In the genomic region with DNA sequence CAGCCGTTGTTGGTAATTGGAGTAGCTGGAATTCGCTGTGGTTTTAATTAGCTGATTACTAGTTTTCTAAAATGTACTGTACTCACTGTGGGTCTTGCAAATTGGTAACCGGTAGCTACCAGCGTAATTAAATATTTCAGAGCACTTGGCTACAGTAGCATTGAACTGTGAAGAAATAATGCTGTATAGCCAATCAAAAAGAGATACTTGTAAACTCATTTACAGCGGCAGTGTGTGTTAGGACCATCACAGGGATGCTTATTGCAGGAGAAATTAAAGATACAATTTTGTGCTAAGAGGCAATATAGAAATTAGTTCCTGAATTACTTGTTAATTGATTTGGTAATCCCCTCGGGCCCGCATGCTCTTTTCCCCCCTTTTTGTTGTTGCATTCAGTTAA, we compare ENCODE assay signal across 18 mouse cellular contexts.
"Had no signal": no experiment of that assay in that cellular context is flagged by ENCODE, and none has a peak within 500 bp of the region (broad histone marks: within the 10 kb centered on the region; RNA-seq: fewer than 3 reads in every experiment).

No protein-coding gene starts in this region.

- H3K4me3 ChIP-seq: midbrain, embryonic 10.5 days; midbrain, embryonic 12.5 days; myocyte; neural tube, embryonic 12.5 days had no signal

- H3K27me3 ChIP-seq: midbrain, embryonic 12.5 days; neural tube, embryonic 12.5 days had no signal

- H3K4me2 ChIP-seq: lung, embryonic 14.5 days; midbrain, embryonic 12.5 days; neural tube, embryonic 12.5 days had no signal

- H3K27ac ChIP-seq: midbrain, embryonic 10.5 days; midbrain, embryonic 12.5 days; neural tube, embryonic 12.5 days had no signal

- H3K9ac ChIP-seq: lung, embryonic 14.5 days; midbrain, embryonic 12.5 days; neural tube, embryonic 12.5 days had no signal

- ATAC-seq: midbrain, embryonic 16.5 days had no signal

- H3K9me3 ChIP-seq: midbrain, embryonic 10.5 days; midbrain, embryonic 12.5 days; neural tube, embryonic 12.5 days had no signal

- H3K4me1 ChIP-seq: midbrain, embryonic 10.5 days had no signal

- DNase-seq: lung, adult 18-20 months; lung, embryonic 14.5 days; lung, postnatal 10 days; lung, postnatal 4 days; midbrain, embryonic 14.5 days; retina, postnatal 1 day; right cerebral cortex, adult 18-20 months; right cerebral cortex, postnatal 25 days; right cerebral cortex, postnatal 4 days; spleen, adult 18-20 months; thymus, adult 18-20 months; thymus, postnatal 14 days; thymus, postnatal 36 days had no signal
